Mouse (Mus musculus) ES-E14 (cell line): ENCODE measurements around the gene Ankrd13b. TPM values are rescaled to one million over a fixed set of nuclear protein-coding genes. Genes with fewer than 3 reads are reported as not detected.

Experiments used
- DNase-seq: peaks from one replicate; pipeline ENCODE4 v3.0.0-alpha.2; 2013; ENCODE audit warnings: low read depth, low spot score
- H3K27ac ChIP-seq: 2 replicates; pipeline ENCODE4 v1.5.1; 2012; ENCODE audit warnings: low read depth, mild to moderate bottlenecking, low read length, moderate library complexity, mixed read lengths; ENCODE audit not compliant: poor library complexity, insufficient read depth, severe bottlenecking
- H3K36me3 ChIP-seq: 2 replicates; pipeline ENCODE4 v1.6.1; 2012; ENCODE audit warnings: mild to moderate bottlenecking, low read length, moderate library complexity, mixed read lengths; ENCODE audit not compliant: control insufficient read depth, poor library complexity, insufficient read depth, severe bottlenecking
- H3K4me1 ChIP-seq, 2 experiments: fragments of 150-350 bp in 1 of 2; sonication (generic) in 1 of 2; 2 replicates each; pipeline ENCODE4 v1.6.1; 2012; ENCODE audit warnings: low read length in 2 of 2, mild to moderate bottlenecking in 1 of 2, mixed read lengths in 1 of 2; ENCODE audit not compliant: control insufficient read depth in 2 of 2, insufficient read depth in 2 of 2, poor library complexity in 1 of 2
- H3K4me3 ChIP-seq, 2 experiments: fragments of 150-350 bp in 1 of 2; sonication (generic) in 1 of 2; 2 replicates each; pipeline ENCODE4 v1.5.1; 2012; ENCODE audit warnings: low read length in 2 of 2, low read depth in 1 of 2, mild to moderate bottlenecking in 1 of 2, mixed read lengths in 1 of 2; ENCODE audit not compliant: insufficient read depth in 1 of 2, poor library complexity in 1 of 2, severe bottlenecking in 1 of 2
- H3K9ac ChIP-seq: 2 replicates; pipeline ENCODE4 v1.6.1; 2012; ENCODE audit warnings: low read depth, mild to moderate bottlenecking, low read length, mixed read lengths; ENCODE audit not compliant: poor library complexity, insufficient read depth, severe bottlenecking
- H3K9me3 ChIP-seq: fragments of 150-350 bp; sonication (generic); 2 replicates; pipeline ENCODE4 v1.6.1; 2012; ENCODE audit warnings: low read depth, mild to moderate bottlenecking, low read length; ENCODE audit not compliant: control insufficient read depth, insufficient read depth
- CHD2 ChIP-seq: IDR thresholded peaks from 2 replicates; pipeline ENCODE4 v1.6.1; 2014; ENCODE audit warnings: mild to moderate bottlenecking, low read depth, low read length, inconsistent platforms
- HCFC1 ChIP-seq: IDR thresholded peaks from 2 replicates; pipeline ENCODE4 v1.6.1; 2012; ENCODE audit warnings: low read length, inconsistent platforms, borderline replicate concordance; ENCODE audit not compliant: insufficient read depth
- MAFK ChIP-seq: IDR thresholded peaks from 2 replicates; pipeline ENCODE4 v1.6.1; 2014; ENCODE audit warnings: mild to moderate bottlenecking, low read depth, low read length, inconsistent platforms; ENCODE audit not compliant: insufficient read depth
- ZC3H11A ChIP-seq: IDR thresholded peaks from 2 replicates; pipeline ENCODE4 v1.6.1; 2012; ENCODE audit warnings: low read depth, mild to moderate bottlenecking, inconsistent platforms, low read length, borderline replicate concordance
- ZNF384 ChIP-seq: IDR thresholded peaks from 2 replicates; pipeline ENCODE4 v1.6.1; 2012; ENCODE audit warnings: low read depth, low read length, inconsistent platforms
- in situ Hi-C, 2 experiments: fragments of 600-800 bp; cut with MboI; formaldehyde crosslinking; loops; one replicate each; pipeline ENCODE4 v1.15.1; 2025; ENCODE audit warnings: low sequenced_read_pairs in 2 of 2, inconsistent platforms in 1 of 2; ENCODE audit not compliant: unreplicated experiment in 2 of 2
- total RNA-seq: library from RNA; depleted of rRNA; stranded (reverse); fragments of 300-350 nt; gene quantifications from 2 replicates; pipeline ENCODE4 v1.2.3, GENCODE M21; 2012

The Ankrd13b gene
- total RNA-seq, 1 experiment: 7.0 TPM

- Histone ChIP-seq H3K36me3 (peaks cover 45% of the 10 kb centered on the region), H3K9me3 (no peaks in the 10 kb centered on the region), H3K9ac (no peak overlapping the region), H3K4me3 (no peak overlapping the region), H3K27ac (no peak overlapping the region), H3K4me1 (peaks cover 0 to 25% of the 10 kb centered on the region in 2 experiments)
- DNase-seq: no peak
- no peak for TF ChIP-seq CHD2
- no peak for TF ChIP-seq HCFC1
- TF ChIP-seq ZNF384: no peak
- no peak for TF ChIP-seq ZC3H11A
- no peak for TF ChIP-seq MAFK
- in situ Hi-C loops: no loop called here
Observed at GRCm38 (mm10) chr11:77507426-77507825, 17.9 kb upstream of the Ankrd13b start.

GRCm38 (mm10) chr11:77506941-77507340 lies 17.5 kb upstream of the Ankrd13b start:
- in situ Hi-C loops: no loop called here
- TF ChIP-seq HCFC1 (no peak), MAFK (no peak), ZNF384 (no peak), CHD2 (no peak), ZC3H11A (no peak)
- Histone ChIP-seq H3K4me1 (peaks cover 0 to 25% of the 10 kb centered on the region in 2 experiments; a peak in 3 of 4 replicates), H3K9me3 (no peaks in the 10 kb centered on the region), H3K27ac (no peak overlapping the region), H3K9ac (no peak overlapping the region), H3K36me3 (peaks cover 47% of the 10 kb centered on the region), H3K4me3 (no peak overlapping the region)
- no peak for DNase-seq

- H3K4me3 ChIP-seq: no peak overlapping the region
- no peak overlapping the region for H3K27ac ChIP-seq
- no peaks in the 10 kb centered on the region for H3K9me3 ChIP-seq
- TF ChIP-seq ZNF384 (no peak), MAFK (peak; percentile 63; the same call in 1 of the 2 replicates), HCFC1 (no peak), ZC3H11A (no peak), CHD2 (no peak)
- no peak for DNase-seq
- no peak overlapping the region for H3K9ac ChIP-seq
- peaks cover 0 to 26% of the 10 kb centered on the region in 2 experiments; a peak in 3 of 4 replicates for H3K4me1 ChIP-seq
- peaks cover 50% of the 10 kb centered on the region for H3K36me3 ChIP-seq
- in situ Hi-C loops: no loop called here
Observed at GRCm38 (mm10) chr11:77506273-77506672, 16.8 kb upstream of the Ankrd13b start.

- H3K36me3 ChIP-seq: peaks cover 58% of the 10 kb centered on the region
- no peak overlapping the region for H3K27ac ChIP-seq
- TF ChIP-seq MAFK (no peak), HCFC1 (no peak), ZC3H11A (no peak), ZNF384 (no peak), CHD2 (no peak)
- H3K4me1 ChIP-seq: peaks cover 0 to 33% of the 10 kb centered on the region in 2 experiments; a peak in 3 of 4 replicates
- DNase-seq: no peak
- H3K9me3 ChIP-seq: no peaks in the 10 kb centered on the region
- no peak overlapping the region for H3K9ac ChIP-seq
- H3K4me3 ChIP-seq: no peak overlapping the region
- in situ Hi-C loops: no loop called here
Observed at GRCm38 (mm10) chr11:77505291-77505980, 16.0 kb upstream of the Ankrd13b start.
